Mouse (Mus musculus): ENCODE results near the gene Calml4. TPM values are rescaled to one million over a fixed set of nuclear protein-coding genes. Genes with fewer than 3 reads are reported as not detected.
"Not testable (repeated sequence)": the region's sequence is repeated elsewhere in the genome, so short reads cannot be mapped to it uniquely, and the experiment has no call there.

The Calml4 gene
- total and polyA plus RNA-seq, 3 experiments, result 0.62 to 4.6 TPM; not detected in 1

DNA sequence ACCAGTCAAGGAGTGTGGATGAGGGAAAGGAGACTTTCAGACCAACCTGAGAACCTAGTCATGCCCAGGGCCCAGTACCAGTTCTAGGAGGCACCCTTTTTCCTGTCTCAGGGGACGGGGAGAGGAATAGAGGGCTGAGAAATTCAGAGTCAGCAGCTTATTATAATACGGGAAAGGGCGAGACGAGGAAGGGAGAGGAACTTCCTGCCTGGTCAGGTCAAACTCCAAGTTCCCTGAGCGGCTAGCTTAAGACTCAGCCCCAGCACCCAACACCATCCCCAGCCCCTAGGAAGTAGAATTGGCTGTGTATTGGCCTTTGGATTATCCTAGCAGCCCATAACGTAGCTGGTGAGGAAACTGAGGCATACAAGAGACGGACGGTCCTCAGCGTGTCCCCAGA is 664 bp upstream of the Calml4 start:
- no peak overlapping the region for H3K9ac ChIP-seq (ENCODE audit: control insufficient read depth, low read depth, low read length, poor library complexity, severe bottlenecking)
- H3K4me1 ChIP-seq (ENCODE audit: control insufficient read depth in 1 of 2, insufficient read depth in 2 of 2, low read length in 2 of 2), result no peaks in the 10 kb centered on the region
- no peaks in the 10 kb centered on the region for H3K79me2 ChIP-seq (ENCODE audit: control insufficient read depth, insufficient read depth, low read length, poor library complexity)
- no peaks in the 10 kb centered on the region for H3K9me3 ChIP-seq (replicated peaks; ENCODE audit: insufficient read depth, low read length)
- no peak overlapping the region for H3K4me3 ChIP-seq (ENCODE audit: control insufficient read depth in 1 of 2, insufficient read depth in 1 of 2, low read depth in 2 of 2, low read length in 2 of 2)
- H3K36me3 ChIP-seq (ENCODE audit: control insufficient read depth in 1 of 2, insufficient read depth in 2 of 2, low read length in 2 of 2), result no peaks in the 10 kb centered on the region
- no peak overlapping the region for H3K27ac ChIP-seq (ENCODE audit: control insufficient read depth, low read depth, low read length)
- DNase-seq (ENCODE audit: low read depth, low spot score), result no peak
- no peaks in the 10 kb centered on the region for H3K27me3 ChIP-seq (ENCODE audit: control insufficient read depth in 1 of 2, insufficient read depth in 2 of 2, low read length in 2 of 2)
- no peak for TF ChIP-seq POLR2AphosphoS5 (IDR thresholded peaks at IDR 0.05; ENCODE audit: borderline replicate concordance, low read depth, low read length)
- no peak for TF ChIP-seq JUND (IDR thresholded peaks at IDR 0.05; ENCODE audit: low read depth, low read length)
- TF ChIP-seq RAD21 (IDR thresholded peaks at IDR 0.05; ENCODE audit: low read depth, low read length), result no peak
- TF ChIP-seq ETS1 (IDR thresholded peaks at IDR 0.05; ENCODE audit: low read depth, low read length), result no peak
- no peak for TF ChIP-seq SMC3 (IDR thresholded peaks at IDR 0.05; ENCODE audit: low read depth, low read length)
- no peak for TF ChIP-seq ELF1 (IDR thresholded peaks at IDR 0.05; ENCODE audit: low read depth, low read length)
- no peak for TF ChIP-seq MAFK (IDR thresholded peaks at IDR 0.05; ENCODE audit: borderline replicate concordance, low read depth, low read length)
- no peak for TF ChIP-seq CTCF (IDR thresholded peaks at IDR 0.05 in 2 of 3, conservative IDR thresholded peaks at IDR 0.05 in 1 of 3; ENCODE audit: control insufficient read depth in 1 of 3, insufficient read depth in 1 of 3, low read depth in 2 of 3, low read length in 3 of 3, poor library complexity in 1 of 3, severe bottlenecking in 1 of 3)
- TF ChIP-seq POLR2A (IDR thresholded peaks at IDR 0.05; ENCODE audit: control insufficient read depth in 1 of 2, insufficient read depth in 1 of 2, low read depth in 1 of 2, low read length in 2 of 2, poor library complexity in 1 of 2), result no peak
- TF ChIP-seq GABPA (IDR thresholded peaks at IDR 0.05; ENCODE audit: low read depth, low read length), result no peak
- TF ChIP-seq GATA1 (IDR thresholded peaks at IDR 0.05; ENCODE audit: low read depth, low read length), result no peak
- no peak for TF ChIP-seq HCFC1 (IDR thresholded peaks at IDR 0.05; ENCODE audit: low read depth, low read length)
- TF ChIP-seq TBP (IDR thresholded peaks at IDR 0.05; ENCODE audit: low read depth, low read length), result no peak
- no peak for TF ChIP-seq E2F4 (IDR thresholded peaks at IDR 0.05; ENCODE audit: borderline replicate concordance, low read depth, low read length)
- no peak for TF ChIP-seq ZC3H11A (IDR thresholded peaks at IDR 0.05; ENCODE audit: low read depth, low read length)
- TF ChIP-seq EP300 (IDR thresholded peaks at IDR 0.05; ENCODE audit: low read depth in 1 of 2, low read length in 2 of 2), result no peak
- TF ChIP-seq NELFE (IDR thresholded peaks at IDR 0.05; ENCODE audit: low read depth, low read length), result no peak
- no peak for TF ChIP-seq MAX (IDR thresholded peaks at IDR 0.05; ENCODE audit: low read length)
- TF ChIP-seq MYC (IDR thresholded peaks at IDR 0.05; ENCODE audit: low read depth, low read length), result no peak

- no peak for DNase-seq (ENCODE audit: low read depth, low spot score)
- no peak for TF ChIP-seq TBP (IDR thresholded peaks at IDR 0.05; ENCODE audit: low read depth, low read length)
- no peak for TF ChIP-seq TCF12 (IDR thresholded peaks at IDR 0.05; ENCODE audit: low read depth, low read length)
- TF ChIP-seq ZNF384 (IDR thresholded peaks at IDR 0.05; ENCODE audit: low read depth, low read length), result no peak
- H3K9ac ChIP-seq (ENCODE audit: control insufficient read depth, low read depth, low read length, poor library complexity, severe bottlenecking), result no peak overlapping the region
These were observed 563 bp downstream of the Calml4 start for GRCm38 (mm10) chr9:62858266-62859019.

GRCm38 (mm10) chr9:62860102-62860501 is 2.2 kb downstream of the Calml4 start:
- H3K9ac ChIP-seq (ENCODE audit: control insufficient read depth, low read depth, low read length, poor library complexity, severe bottlenecking); H3K27ac ChIP-seq (ENCODE audit: control insufficient read depth, low read depth, low read length); H3K4me3 ChIP-seq (ENCODE audit: control insufficient read depth in 1 of 2, insufficient read depth in 1 of 2, low read depth in 2 of 2, low read length in 2 of 2); H3K27me3 ChIP-seq (ENCODE audit: control insufficient read depth in 1 of 2, insufficient read depth in 2 of 2, low read length in 2 of 2); H3K36me3 ChIP-seq (ENCODE audit: control insufficient read depth in 1 of 2, insufficient read depth in 2 of 2, low read length in 2 of 2); DNase-seq (ENCODE audit: low read depth, low spot score); H3K9me3 ChIP-seq (replicated peaks; ENCODE audit: insufficient read depth, low read length); H3K79me2 ChIP-seq (ENCODE audit: control insufficient read depth, insufficient read depth, low read length, poor library complexity); H3K4me1 ChIP-seq (ENCODE audit: control insufficient read depth in 1 of 2, insufficient read depth in 2 of 2, low read length in 2 of 2): not testable (repeated sequence)

More at GRCm38 (mm10) chr9:62858266-62859019, 563 bp downstream of the Calml4 start:
- no peaks in the 10 kb centered on the region for H3K27me3 ChIP-seq (ENCODE audit: control insufficient read depth in 1 of 2, insufficient read depth in 2 of 2, low read length in 2 of 2)
- no peaks in the 10 kb centered on the region for H3K79me2 ChIP-seq (ENCODE audit: control insufficient read depth, insufficient read depth, low read length, poor library complexity)
- no peak overlapping the region for H3K4me3 ChIP-seq (ENCODE audit: control insufficient read depth in 1 of 2, insufficient read depth in 1 of 2, low read depth in 2 of 2, low read length in 2 of 2)
- no peak overlapping the region for H3K27ac ChIP-seq (ENCODE audit: control insufficient read depth, low read depth, low read length)
- H3K9me3 ChIP-seq (replicated peaks; ENCODE audit: insufficient read depth, low read length), result no peaks in the 10 kb centered on the region
- H3K4me1 ChIP-seq (ENCODE audit: control insufficient read depth in 1 of 2, insufficient read depth in 2 of 2, low read length in 2 of 2), result no peaks in the 10 kb centered on the region
- no peaks in the 10 kb centered on the region for H3K36me3 ChIP-seq (ENCODE audit: control insufficient read depth in 1 of 2, insufficient read depth in 2 of 2, low read length in 2 of 2)

Data from MEL (cell line).